Mouse (Mus musculus) embryonic fibroblast, embryonic 13.5 days (primary cell): ENCODE results near the gene Magee2.

Experiments used
- CTCF ChIP-seq: IDR thresholded peaks from 2 replicates; pipeline ENCODE4 v1.5.1; 2011; ENCODE audit warnings: mild to moderate bottlenecking, control low read depth, low read length, moderate library complexity, borderline replicate concordance; ENCODE audit not compliant: insufficient read depth
- POLR2A ChIP-seq: IDR thresholded peaks from 2 replicates; pipeline ENCODE4 v1.6.1; 2011; ENCODE audit warnings: low read depth, mild to moderate bottlenecking, control low read depth, low read length, moderate library complexity

DNA sequence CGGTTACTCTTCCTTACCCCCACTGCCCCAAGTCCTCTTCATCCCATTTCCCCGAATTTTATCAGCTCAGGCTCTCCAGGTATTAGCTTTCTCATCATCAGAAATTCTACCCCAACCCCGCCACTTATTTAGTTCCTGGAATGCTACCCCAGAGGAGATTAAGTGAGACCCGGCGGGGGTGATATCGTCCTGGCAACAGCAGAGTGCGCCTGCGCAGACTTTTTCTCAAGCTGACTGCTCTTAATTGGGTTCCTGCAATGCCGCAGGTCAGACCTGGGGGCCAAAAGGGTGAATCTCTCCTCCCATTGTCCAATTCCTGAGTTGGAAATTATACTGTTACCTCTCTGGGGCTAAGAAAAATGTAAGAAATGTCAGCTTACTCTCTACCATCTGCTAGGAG lies 3.5 kb downstream of the Magee2 start:
- TF ChIP-seq CTCF (no peak), POLR2A (no peak)
